Mouse (Mus musculus) left cerebral cortex, postnatal 4 days (tissue): ENCODE data around the gene Fzd7. TPM values are rescaled to one million over a fixed set of nuclear protein-coding genes. Genes with fewer than 3 reads are reported as not detected.

Experiments
- DNase-seq: peaks from one replicate; pipeline ENCODE4 v3.0.0-alpha.2; 2022
- intact Hi-C: fragments of 180-260 bp; cut with DNase I; formaldehyde crosslinking; loops from one replicate; pipeline ENCODE4 v1.15.1; 2025
- total RNA-seq, 2 experiments: library from RNA; stranded (reverse); gene quantifications; 2 replicates each; pipeline ENCODE4 v1.2.3; 2021

Fzd7 gene
- total RNA-seq, 2 experiments from 2014 or later = 6.9 to 7.4 TPM

DNA sequence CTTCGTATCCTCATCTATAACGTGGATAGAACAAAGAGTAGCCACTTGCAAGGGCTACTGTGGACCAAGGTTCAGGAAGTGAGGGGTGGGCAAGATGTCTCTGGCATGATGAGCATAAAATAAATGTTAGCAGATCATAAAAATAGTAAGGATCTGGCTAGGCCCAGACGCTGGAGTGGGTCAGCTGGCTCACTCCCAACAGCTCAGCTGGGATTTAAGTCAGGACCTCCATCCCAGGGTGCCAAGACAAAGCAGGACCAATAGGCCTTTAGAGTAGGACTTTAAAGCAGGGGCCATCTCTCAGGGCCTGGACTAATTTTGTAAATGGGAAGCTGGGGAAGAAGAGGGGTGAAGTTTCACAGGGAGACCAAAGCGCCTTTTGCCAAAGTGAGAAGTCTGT lies 11.5 kb upstream of the Fzd7 start:
- intact Hi-C loops = no loop called here
- no peak for DNase-seq

DNA sequence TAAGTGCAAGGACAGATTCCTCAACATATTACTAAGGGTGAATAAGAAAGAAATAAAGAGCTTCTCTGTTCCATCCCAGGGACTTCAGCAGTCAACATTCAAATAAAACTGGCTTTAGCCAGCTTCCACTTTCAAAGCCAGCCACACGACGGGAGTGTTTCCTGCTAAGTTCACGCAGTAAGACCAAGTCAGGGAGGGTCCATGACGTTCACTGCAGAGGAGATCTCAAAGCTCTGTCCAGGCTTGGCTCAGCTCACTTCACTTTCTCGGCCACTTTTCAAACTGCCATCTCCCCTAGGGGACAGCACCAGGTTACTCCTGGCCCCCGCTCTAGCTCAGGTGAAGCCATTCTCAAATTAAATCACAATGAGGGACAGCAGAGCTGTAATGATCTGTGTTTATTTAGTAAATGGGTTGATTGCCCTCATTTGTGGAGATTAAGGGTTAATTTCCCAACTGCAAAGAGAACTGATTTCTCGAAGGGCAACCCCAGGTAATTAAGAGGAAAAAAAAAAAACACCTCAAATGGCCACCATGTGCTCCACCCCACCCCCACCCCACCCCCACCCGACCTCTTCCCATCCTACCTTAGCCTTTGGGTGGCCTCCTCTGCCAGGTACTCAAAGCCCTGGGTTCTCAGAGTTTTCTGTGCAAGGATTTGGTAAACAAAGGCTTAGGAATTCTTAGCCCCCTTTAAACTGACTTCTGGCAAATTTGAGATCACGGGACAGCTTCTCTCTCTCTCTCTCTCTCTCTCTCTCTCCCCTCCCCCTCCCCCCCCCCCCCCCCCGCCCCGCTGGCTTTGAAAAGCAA lies 9.7 kb upstream of the Fzd7 start:
- intact Hi-C loops = no loop called here
- DNase-seq = no peak

DNA sequence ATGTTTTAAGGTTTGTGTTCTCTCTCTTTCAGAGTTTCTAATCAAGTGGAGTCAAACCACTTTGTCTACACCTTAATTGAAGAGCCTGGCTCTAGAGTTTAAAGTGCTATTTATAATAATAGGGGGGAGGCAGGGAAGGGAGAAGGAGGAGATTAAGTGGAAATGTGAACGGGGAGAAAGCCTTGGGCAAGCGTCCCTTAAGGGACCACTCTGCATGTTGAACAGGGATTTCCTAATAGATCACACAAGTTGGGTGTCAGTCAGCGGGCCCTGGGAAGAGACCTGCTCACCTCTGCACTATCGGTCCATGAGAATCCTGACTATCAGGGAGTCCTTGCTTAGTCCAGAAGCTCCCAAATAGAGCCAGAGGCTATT lies 9.1 kb upstream of the Fzd7 start:
- intact Hi-C loops = no loop called here
- no peak for DNase-seq

GRCm38 (mm10) chr1:59475618-59476017 lies 6.6 kb upstream of the Fzd7 start:
- DNase-seq = no peak
- intact Hi-C loops = no loop called here

GRCm38 (mm10) chr1:59478911-59479310 lies 3.3 kb upstream of the Fzd7 start:
- no peak for DNase-seq
- intact Hi-C loops = no loop called here

GRCm38 (mm10) chr1:59480821-59481455 lies 1.3 kb upstream of the Fzd7 start:
- intact Hi-C loops = loop anchor here (5.0 to 10.0 kb wide), 3 partner anchors 104 to 164 kb away; no protein-coding TSS in a partner anchor
- DNase-seq = no peak

DNA sequence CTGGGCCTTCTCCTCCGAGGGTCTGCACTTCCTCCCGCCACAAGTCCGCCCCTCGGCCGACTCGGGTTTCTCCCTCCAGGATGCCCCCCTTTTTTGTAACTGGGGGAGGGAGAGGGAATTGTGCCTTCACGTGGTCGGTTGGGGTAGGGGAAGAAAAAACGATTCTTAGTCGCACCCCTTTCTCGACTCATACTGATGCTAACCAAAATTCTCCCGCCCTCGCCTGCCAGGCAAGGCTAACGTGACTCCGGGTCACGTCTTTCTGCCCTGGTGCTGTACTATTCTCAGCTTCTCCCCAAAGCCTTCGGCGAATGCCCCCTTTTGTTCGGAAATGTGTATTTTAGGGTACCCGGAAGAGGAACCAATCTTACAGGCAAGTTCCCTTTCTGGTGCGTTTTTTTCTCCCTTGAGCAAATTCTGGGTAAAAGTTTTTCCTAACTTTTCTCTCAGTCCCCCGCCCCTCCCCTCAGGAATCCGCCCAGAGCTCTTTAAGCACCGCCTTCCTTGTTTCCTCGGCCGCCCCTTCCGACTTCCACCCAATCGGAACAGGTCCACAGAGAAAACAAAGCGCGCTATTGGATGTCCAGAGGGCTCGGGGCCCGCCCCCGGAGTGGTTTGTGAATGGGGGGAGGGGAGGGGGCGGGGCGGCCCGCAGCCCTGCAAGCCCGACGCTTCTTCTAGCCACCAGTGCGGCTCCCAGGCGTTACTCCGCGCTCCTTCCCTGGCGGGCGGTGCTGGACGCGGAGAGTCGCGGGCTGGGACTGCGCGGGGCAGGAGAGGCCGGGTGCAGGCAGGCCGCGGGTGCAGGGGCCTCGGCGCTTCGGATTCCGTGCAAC lies 550 bp upstream of the Fzd7 start:
- peak; percentile 96 for DNase-seq
- intact Hi-C loops = loop anchor here (5.0 to 10.0 kb wide), 3 partner anchors 103 to 164 kb away; no protein-coding TSS in a partner anchor

GRCm38 (mm10) chr1:59482696-59483520 lies 684 bp downstream of the Fzd7 start:
- DNase-seq = peak; percentile 45
- intact Hi-C loops = loop anchor here (5.0 to 10.0 kb wide), 3 partner anchors 102 to 166 kb away; no protein-coding TSS in a partner anchor

GRCm38 (mm10) chr1:59483521-59484245 lies 1.5 kb downstream of the Fzd7 start:
- intact Hi-C loops = loop anchor here (5.0 to 10.0 kb wide), 3 partner anchors 101 to 166 kb away; no protein-coding TSS in a partner anchor
- DNase-seq = peak; percentile 94

DNA sequence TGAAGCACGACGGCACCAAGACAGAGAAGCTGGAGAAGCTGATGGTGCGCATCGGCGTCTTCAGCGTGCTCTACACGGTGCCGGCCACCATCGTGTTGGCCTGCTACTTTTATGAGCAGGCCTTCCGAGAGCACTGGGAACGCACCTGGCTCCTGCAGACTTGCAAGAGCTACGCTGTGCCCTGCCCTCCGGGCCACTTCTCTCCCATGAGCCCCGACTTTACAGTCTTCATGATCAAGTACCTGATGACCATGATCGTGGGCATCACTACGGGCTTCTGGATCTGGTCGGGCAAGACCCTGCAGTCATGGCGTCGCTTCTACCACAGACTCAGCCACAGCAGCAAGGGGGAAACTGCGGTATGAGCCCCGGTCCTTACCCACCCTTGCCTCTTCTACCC lies 2.1 kb downstream of the Fzd7 start:
- intact Hi-C loops = loop anchor here (5.0 to 10.0 kb wide), 3 partner anchors 100 to 167 kb away; no protein-coding TSS in a partner anchor
- no peak for DNase-seq

DNA sequence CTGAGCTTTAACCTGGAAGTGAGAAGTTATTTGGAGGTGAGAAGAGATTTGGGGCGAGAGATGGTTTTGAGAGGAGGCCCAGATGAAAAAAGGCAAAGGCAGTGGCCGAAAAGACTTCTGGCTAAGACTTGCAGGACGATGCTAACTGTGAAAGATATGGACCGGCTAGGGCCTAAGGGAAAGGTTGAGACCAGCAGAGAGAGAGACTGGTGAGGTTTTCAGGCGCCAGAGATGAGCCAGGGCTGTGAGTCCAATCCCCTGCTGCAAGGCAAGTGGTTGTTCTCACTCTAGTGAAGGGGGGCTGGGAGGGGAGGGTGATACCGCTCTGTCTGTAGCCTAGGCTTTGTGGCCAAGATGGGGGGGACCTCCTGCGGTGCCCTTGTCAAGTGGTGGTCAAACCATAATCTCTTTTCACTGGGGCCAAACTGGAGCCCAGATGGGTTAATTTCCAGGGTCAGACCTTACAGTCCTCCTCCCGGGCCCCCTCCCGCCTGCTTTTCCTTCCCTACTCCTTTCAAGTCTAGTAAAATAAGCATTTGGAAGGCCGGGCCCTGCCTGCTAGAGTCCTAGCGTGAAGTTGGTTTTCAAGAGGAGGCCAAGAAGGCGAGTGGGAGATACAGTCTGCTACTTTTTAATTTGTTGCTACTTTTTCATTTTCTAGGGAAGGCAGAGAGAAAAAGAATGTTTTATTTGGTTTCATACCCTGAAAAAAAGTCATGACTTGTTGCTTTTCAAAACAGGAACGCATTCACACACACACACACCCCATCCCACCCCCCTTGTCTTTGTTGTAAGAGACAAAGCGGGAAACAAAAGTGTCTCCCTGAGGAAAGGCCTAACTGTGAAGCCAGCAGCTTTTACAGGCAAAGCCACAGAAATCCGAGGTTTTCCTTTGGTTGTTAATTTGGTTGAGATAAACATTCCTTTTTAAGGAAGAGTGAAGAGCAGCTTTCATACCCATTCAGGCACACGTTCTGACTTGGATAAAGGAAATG lies 2.9 kb downstream of the Fzd7 start:
- intact Hi-C loops = loop anchor here (5.0 to 10.0 kb wide), 3 partner anchors 100 to 168 kb away; no protein-coding TSS in a partner anchor
- peak; percentile 76 for DNase-seq

- intact Hi-C loops = loop anchor here (10.0 kb wide), 1 partner anchor 99 kb away; no protein-coding TSS in a partner anchor
- DNase-seq = no peak
These were observed 3.6 kb downstream of the Fzd7 start for GRCm38 (mm10) chr1:59485803-59486202.

DNA sequence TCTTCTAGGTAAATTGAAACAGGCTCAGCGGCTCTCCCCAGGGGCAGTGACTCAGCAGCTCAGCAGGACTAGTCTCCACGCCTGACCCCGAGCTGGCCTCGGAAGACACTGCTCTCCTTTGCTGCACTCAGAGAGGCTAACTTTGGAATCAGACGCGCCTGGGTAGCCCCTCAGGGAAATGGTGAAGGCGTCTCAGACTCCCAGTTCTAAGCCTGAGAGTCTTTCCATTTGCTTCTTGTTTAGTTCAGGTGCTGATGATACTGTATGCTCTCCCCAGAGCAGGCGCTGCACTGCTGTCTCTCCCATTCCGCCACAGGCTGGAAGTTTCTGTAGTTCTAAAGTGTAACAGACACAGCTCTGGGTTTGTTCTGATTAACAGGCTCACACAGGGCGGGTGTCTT lies 5.4 kb downstream of the Fzd7 start:
- intact Hi-C loops = loop anchor here (10.0 kb wide), 1 partner anchor 97 kb away; no protein-coding TSS in a partner anchor
- DNase-seq = no peak

DNA sequence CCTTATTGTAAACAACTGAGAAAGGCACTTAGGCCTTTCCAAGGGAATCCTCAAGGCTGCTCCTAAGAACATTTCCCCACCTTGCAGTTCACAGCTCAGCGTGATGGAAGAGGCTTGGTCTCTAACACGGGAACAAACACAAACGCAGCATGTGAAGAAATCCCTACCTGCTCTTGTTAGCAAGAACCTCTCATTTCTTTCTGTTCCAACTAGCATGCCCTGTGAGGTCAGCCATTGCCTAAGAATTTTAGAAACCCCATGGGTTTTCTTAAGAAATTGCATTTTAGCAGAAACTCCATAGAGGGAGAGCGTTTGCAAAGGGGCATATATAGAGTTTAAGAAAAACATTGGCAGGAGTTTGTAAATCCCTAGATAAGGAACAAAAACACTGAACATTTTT lies 6.3 kb downstream of the Fzd7 start:
- intact Hi-C loops = loop anchor here (10.0 kb wide), 1 partner anchor 96 kb away; no protein-coding TSS in a partner anchor
- no peak for DNase-seq

- DNase-seq = no peak
- intact Hi-C loops = loop anchor here (10.0 kb wide), 1 partner anchor 96 kb away; no protein-coding TSS in a partner anchor
These were observed 6.8 kb downstream of the Fzd7 start for GRCm38 (mm10) chr1:59488991-59489390.

- no peak for DNase-seq
- intact Hi-C loops = no loop called here
These were observed 9.3 kb downstream of the Fzd7 start for GRCm38 (mm10) chr1:59491517-59491916.

DNA sequence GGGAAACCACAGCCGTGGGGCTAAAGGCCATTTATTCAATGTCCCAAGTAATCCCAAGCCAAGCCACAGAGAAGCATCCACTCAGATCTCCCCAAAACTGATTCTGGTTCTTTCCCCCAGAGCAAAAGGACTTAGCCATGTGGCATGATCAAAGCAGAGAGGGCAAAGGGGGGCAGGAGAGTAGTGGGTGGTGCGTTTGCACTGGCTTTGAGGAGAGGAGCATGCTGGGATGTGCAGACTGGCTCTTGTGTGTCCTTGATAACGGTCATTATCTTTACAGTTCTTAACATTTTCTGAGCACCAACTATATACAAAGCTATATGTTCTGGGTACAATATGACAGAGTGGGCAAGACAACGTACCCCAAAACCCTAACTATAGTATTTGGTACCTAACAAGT lies 10.2 kb downstream of the Fzd7 start:
- intact Hi-C loops = no loop called here

GRCm38 (mm10) chr1:59495970-59496369 lies 13.7 kb downstream of the Fzd7 start:
- DNase-seq = no peak
- intact Hi-C loops = no loop called here

More for the DNA sequence above, 10.2 kb downstream of the Fzd7 start:
- DNase-seq = no peak
